Mouse (Mus musculus): ENCODE measurements around the gene Pdlim5. TPM values are rescaled to one million over a fixed set of nuclear protein-coding genes. Genes with fewer than 3 reads are reported as not detected.

Pdlim5 gene
- polyA plus RNA-seq, 1 experiment, result 56.7 TPM

- DNase-seq (ENCODE audit: low read depth), result no peak
These were observed 544 bp downstream of the Pdlim5 start for GRCm38 (mm10) chr3:142394796-142395508.

GRCm38 (mm10) chr3:142394000-142394411 lies 1.5 kb downstream of the Pdlim5 start:
- no peak for DNase-seq (ENCODE audit: low read depth)

GRCm38 (mm10) chr3:142391531-142391930 lies 4.0 kb downstream of the Pdlim5 start:
- no peak for DNase-seq (ENCODE audit: low read depth)

- DNase-seq (ENCODE audit: low read depth), result no peak
These were observed 5.2 kb downstream of the Pdlim5 start for GRCm38 (mm10) chr3:142390288-142390687.

- no peak for DNase-seq (ENCODE audit: low read depth)
These were observed 7.3 kb downstream of the Pdlim5 start for GRCm38 (mm10) chr3:142388189-142388588.

GRCm38 (mm10) chr3:142386505-142386904 lies 9.0 kb downstream of the Pdlim5 start:
- DNase-seq (ENCODE audit: low read depth), result no peak

- no peak for DNase-seq (ENCODE audit: low read depth)
These were observed 9.8 kb downstream of the Pdlim5 start for GRCm38 (mm10) chr3:142385690-142386089.

- DNase-seq (ENCODE audit: low read depth), result no peak
These were observed 18.9 kb downstream of the Pdlim5 start for GRCm38 (mm10) chr3:142376638-142377037.

- DNase-seq (ENCODE audit: low read depth), result no peak
These were observed 20.4 kb downstream of the Pdlim5 start for GRCm38 (mm10) chr3:142375106-142375505.

GRCm38 (mm10) chr3:142372465-142373147 lies 22.9 kb downstream of the Pdlim5 start:
- peak; percentile 79 for DNase-seq (ENCODE audit: low read depth)

GRCm38 (mm10) chr3:142368411-142368810 lies 27.1 kb downstream of the Pdlim5 start:
- DNase-seq (ENCODE audit: low read depth), result no peak

- no peak for DNase-seq (ENCODE audit: low read depth)
These were observed 33.4 kb downstream of the Pdlim5 start for GRCm38 (mm10) chr3:142362092-142362491.

GRCm38 (mm10) chr3:142358951-142359350 lies 36.5 kb downstream of the Pdlim5 start:
- DNase-seq (ENCODE audit: low read depth), result no peak

GRCm38 (mm10) chr3:142356661-142357060 lies 38.8 kb downstream of the Pdlim5 start:
- DNase-seq (ENCODE audit: low read depth), result no peak

- DNase-seq (ENCODE audit: low read depth), result no peak
These were observed 42.3 kb downstream of the Pdlim5 start for GRCm38 (mm10) chr3:142353218-142353617.

GRCm38 (mm10) chr3:142350513-142350912 lies 45.0 kb downstream of the Pdlim5 start:
- DNase-seq (ENCODE audit: low read depth), result no peak

GRCm38 (mm10) chr3:142348816-142349631 lies 46.5 kb downstream of the Pdlim5 start:
- no peak for DNase-seq (ENCODE audit: low read depth)

GRCm38 (mm10) chr3:142346261-142346660 lies 49.2 kb downstream of the Pdlim5 start:
- peak; percentile 87 for DNase-seq (ENCODE audit: low read depth)

- peak; percentile 77 for DNase-seq (ENCODE audit: low read depth)
These were observed 50.0 kb downstream of the Pdlim5 start for GRCm38 (mm10) chr3:142345235-142346125.

- DNase-seq (ENCODE audit: low read depth), result no peak
These were observed 51.7 kb downstream of the Pdlim5 start for GRCm38 (mm10) chr3:142343786-142344185.

- DNase-seq (ENCODE audit: low read depth), result no peak
These were observed 54.8 kb downstream of the Pdlim5 start for GRCm38 (mm10) chr3:142340701-142341100.

All from gonadal fat pad, adult 2 months (tissue).